Mouse (Mus musculus) granulocyte monocyte progenitor cell, adult 5-6 weeks (primary cell): ENCODE measurements around the gene 2410137M14Rik. TPM values are rescaled to one million over a fixed set of nuclear protein-coding genes. Genes with fewer than 3 reads are reported as not detected.
"Not testable (repeated sequence)": the region's sequence is repeated elsewhere in the genome, so short reads cannot be mapped to it uniquely, and the experiment has no call there.

Source experiments
- ATAC-seq: replicated peaks from 2 replicates; pipeline ENCODE4 v1.8.0; 2016; ENCODE audit warnings: mild to moderate bottlenecking, moderate TSS enrichment, inconsistent platforms; ENCODE audit not compliant: poor library complexity, severe bottlenecking
- total RNA-seq, 2 experiments: library from RNA; stranded (forward) in 1 of 2; stranded (reverse) in 1 of 2; fragments of 200-712, 200-1000 nt in 1 of 2; fragments of >200 nt in 1 of 2; fragmentation: Nextera tagmentation in 1 of 2; gene quantifications; 2 replicates each; pipeline ENCODE4 v1.2.3; 2014 to 2017

2410137M14Rik gene
- total RNA-seq (2014; fragmentation: Nextera tagmentation) (not detected in 2 replicates), total RNA-seq (2017) (not detected in 2 replicates)

GRCm38 (mm10) chr17:36981221-36981813, at the start of gene 2410137M14Rik:
Gene 2410137M14Rik, minus strand, starts transcription at chr17:36981237.
- peak; percentile 37 for ATAC-seq

DNA sequence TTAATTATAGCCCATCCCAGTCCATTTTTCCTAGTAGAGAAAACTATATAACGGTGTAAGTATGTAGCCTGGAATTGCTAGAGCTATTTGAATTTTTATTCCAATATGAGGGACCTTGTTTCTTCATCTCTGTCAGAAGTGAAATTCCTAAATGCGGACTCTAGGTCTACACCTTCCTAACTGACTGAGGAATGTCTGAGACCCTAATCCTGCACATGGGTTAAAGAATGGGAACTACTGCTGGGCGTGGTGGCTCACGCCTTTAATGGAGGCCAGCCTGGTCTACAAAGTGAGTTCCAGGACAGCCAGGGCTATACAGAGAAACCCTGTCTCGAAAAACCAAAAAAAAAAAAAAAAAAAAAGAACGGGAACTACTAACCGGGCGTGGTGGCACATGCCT, 48.1 kb upstream of the 2410137M14Rik start:
- ATAC-seq: no peak

DNA sequence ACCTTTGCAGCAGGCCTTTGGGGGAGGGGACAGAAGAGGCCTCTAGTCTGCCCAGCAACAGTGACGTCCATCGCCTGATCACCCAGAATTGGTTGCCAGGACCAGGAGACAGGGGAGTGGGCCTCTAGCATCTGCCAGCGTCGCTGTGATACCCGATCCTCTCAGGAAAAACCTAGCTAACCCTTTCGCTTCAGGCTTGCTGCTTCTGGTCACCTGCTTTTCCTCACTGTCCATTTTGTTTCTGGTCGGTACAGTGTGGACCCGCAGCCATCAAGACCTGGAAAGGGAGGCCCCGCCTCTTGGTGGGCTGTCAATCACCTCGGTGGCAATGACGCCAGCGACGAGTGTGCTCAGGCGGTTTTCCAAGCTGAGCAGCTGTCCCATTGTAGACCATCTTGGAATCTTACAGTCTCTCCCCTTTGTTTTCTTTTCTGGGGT, 47.7 kb upstream of the 2410137M14Rik start:
- ATAC-seq: peak; percentile 97

- no peak for ATAC-seq
Observed at GRCm38 (mm10) chr17:37028212-37028611, 47.2 kb upstream of the 2410137M14Rik start.

DNA sequence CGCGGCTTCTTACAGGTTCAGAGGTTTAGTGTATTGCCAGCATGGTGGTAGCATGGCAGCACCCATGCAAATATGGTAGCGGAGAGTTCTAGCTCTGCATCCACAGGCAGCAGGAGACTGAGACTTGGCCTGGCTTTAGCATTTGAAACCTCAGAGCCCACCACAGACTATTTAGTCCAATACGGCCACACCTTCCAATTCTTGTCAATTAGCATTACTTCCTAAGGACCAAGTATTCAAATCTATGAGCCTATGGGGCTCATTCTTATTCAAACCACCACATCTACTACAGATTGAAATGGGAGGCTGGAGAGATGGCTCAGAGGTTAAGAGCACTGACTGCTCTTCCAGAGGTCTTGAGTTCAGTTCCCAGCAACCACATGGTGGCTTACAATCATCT, 46.4 kb upstream of the 2410137M14Rik start:
- no peak for ATAC-seq

- no peak for ATAC-seq
Observed at GRCm38 (mm10) chr17:37026425-37026824, 45.4 kb upstream of the 2410137M14Rik start.

DNA sequence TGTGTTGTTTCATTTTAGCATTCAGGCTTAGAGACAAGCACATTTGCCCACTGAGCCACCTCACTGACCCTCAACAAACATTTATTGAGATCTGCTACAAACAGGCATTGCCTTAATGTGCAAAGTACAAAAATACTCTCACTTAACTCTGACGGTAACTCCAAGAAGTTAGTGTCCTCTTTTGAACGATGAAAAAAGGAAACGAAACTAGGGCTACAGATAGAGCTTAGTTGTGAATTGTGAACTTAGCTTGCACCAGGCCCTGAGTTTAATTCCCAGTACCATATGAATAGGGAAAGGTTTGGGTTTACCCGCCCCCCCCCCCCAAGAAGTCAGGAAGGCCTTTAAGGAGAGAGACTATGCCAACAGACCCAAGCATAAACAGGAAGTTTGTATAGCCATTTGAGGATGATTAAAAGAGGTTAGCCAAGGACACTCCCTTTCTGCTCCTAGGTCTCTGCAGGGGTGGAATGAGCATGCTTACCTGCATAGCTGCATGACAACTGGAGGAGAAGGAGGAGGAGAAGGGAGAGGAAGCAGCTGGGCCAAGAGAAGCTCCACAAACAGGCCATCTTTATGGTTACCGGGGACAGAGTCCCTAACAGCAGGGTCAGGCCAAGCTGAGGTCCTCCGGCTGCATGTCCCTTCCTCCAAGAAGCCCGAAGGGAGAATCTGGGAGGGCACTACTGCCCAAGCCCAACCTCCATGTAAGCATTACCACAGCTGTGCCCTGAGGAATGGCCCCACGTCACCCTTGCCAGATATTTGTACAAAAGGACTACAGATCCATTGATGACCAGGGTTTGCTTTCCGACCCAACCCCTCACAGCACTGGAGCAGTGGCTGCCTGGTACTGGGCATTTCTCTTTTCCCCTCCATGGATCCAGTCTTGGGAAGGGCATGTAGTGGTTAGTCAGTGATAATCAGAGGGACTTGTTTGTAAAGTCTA, 41.9 kb upstream of the 2410137M14Rik start, which contains the start of gene Mog:
TSS of gene Mog (minus strand) at position 771 of the 949 bp plus-strand sequence.
- ATAC-seq: peak; percentile 74

DNA sequence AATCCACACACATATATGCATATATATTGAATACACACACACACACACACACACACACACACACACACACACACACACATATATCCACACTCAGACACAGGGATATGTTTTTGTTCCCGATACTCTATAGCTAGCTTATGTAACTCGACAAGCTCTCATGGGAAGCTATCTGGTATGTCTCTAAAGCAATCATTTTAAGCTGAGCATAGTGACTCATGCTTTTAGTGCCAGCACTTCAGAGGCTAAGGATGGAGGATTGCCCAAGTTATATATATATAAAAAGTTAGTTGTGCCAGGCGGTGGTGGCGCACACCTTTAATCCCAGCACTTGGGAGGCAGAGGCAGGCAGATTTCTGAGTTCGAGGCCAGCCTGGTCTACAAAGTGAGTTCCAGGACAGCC, 38.2 kb upstream of the 2410137M14Rik start:
- ATAC-seq: not testable (repeated sequence)

- no peak for ATAC-seq
Observed at GRCm38 (mm10) chr17:37018328-37018727, 37.3 kb upstream of the 2410137M14Rik start.

DNA sequence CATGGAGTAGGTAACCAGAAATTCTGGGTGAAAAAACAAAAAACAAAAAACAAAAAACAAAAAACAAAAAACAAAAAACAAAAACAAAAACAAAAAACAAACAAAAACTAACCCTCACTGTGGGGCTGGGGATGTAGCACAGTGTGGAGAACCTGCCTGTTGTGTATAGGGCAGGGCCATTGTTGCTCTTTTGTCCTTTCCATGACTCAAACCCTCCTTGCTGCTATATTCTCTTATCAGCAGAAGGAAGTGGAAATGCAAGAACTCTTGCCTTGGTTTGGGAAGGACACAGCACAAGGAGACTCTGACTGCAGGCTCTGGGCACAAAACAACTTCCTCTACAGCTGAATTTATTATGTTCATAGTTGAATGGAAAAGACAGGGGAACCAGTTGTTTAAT, 35.3 kb upstream of the 2410137M14Rik start:
- ATAC-seq: no peak

DNA sequence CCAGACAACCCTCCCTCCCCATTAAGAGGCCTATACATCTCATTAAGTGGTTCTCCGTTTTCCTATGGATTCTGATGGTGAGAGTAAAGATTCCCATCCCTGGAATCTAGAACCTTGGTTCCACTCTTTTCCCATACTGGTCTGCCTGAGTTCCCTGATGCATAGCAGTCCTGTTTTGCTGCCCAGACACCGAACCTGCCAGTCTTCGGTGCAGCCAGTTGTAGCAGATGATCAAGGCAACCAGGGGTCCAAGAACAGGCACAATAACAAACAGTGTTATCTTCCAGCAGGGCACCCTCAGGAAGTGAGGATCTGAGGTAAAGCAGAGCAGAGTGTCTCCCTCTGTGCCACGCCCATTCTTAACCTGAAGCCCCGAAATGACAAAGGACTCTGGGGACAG, 31.1 kb upstream of the 2410137M14Rik start:
- no peak for ATAC-seq

DNA sequence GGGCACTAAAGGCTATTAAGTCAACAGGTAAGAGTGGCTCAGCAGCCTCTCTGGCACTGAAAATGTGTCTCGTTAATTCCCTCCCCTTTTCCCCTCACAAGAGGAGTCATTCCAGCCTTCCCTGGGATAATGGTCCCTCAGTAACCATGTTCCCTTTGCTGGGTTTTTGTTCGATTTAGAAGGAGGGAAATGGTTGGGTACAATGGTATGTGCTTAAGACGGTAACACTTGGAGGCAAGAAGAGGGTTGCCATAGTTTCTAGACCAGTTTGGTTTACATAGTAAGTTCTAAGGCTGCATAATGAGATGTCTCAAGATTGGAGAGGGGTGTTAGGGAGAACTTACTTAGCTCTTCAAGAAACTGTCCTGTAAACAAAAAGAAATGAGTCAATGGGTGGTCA, 30.7 kb upstream of the 2410137M14Rik start:
- no peak for ATAC-seq

- ATAC-seq: peak; percentile 96
Observed at GRCm38 (mm10) chr17:37009460-37010042, 28.5 kb upstream of the 2410137M14Rik start.

- ATAC-seq: no peak
Observed at GRCm38 (mm10) chr17:37008161-37008560, 27.1 kb upstream of the 2410137M14Rik start.

- ATAC-seq: no peak
Observed at GRCm38 (mm10) chr17:37003366-37003765, 22.3 kb upstream of the 2410137M14Rik start.

- ATAC-seq: peak; percentile 63
Observed at GRCm38 (mm10) chr17:37002364-37003330, 21.6 kb upstream of the 2410137M14Rik start.

DNA sequence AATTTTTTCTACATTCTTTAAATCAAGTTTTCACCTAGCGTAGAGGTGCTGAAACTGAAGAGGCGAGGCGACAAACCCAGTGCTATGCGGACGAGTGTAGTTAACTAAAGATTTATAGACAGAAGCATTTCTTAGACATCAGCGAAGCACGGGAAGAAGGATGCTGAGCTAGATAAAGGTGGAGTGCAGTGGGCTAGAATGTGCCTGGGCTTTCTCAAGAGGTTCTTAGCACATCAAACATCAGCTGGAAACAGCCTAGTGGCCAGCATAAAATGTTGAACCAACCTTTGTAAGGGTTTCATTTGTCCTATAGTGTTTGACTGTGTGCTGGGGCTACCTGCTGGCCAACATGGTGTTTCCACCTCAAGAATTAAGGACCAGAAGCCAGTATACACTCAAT, 19.8 kb upstream of the 2410137M14Rik start, which contains the start of gene Zfp57:
TSS of gene Zfp57 (plus strand) at position 301 of the 400 bp plus-strand sequence.
- ATAC-seq: no peak

DNA sequence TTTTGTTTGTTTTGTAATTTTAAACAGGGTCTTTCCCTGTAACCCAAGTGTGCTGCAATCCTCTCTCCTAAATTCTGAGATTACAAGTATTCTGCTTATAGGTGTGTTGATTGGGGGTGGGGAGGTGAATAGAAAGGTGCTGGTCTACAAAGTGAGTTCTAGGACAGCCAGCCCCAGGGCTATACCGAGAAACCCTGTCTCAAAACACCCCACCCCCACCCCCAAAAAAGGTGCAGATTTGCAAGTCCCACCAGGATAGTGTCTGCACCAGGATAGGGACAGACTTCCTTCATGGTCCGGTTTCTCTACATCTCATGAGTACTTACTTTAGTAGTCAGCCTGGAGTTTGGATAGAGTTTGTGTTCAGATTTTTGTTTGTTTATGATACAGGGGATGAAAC, 17.4 kb upstream of the 2410137M14Rik start:
- no peak for ATAC-seq

- peak; percentile 45 for ATAC-seq
Observed at GRCm38 (mm10) chr17:36997033-36997735, 16.1 kb upstream of the 2410137M14Rik start.
